Mouse (Mus musculus) myocyte (in vitro differentiated cells): ENCODE data around the gene Vwa5b1.

Experiments used
- MAX ChIP-seq: IDR thresholded peaks from one replicate; pipeline ENCODE4 v1.6.1; 2011; ENCODE audit warnings: low read depth, mild to moderate bottlenecking, control low read depth
- POLR2A ChIP-seq: IDR thresholded peaks from one replicate; pipeline ENCODE4 v1.6.1; 2011; ENCODE audit warnings: low read depth, mild to moderate bottlenecking, control low read depth, moderate library complexity; ENCODE audit not compliant: insufficient read length

GRCm38 (mm10) chr4:138547041-138547440 lies 88.6 kb downstream of the Vwa5b1 start:
- TF ChIP-seq POLR2A (no peak), MAX (no peak)
